Mouse (Mus musculus) forebrain, embryonic 15.5 days (tissue): ENCODE measurements around the gene Syce3. TPM values are rescaled to one million over a fixed set of nuclear protein-coding genes. Genes with fewer than 3 reads are reported as not detected.
"Not testable (repeated sequence)": the region's sequence is repeated elsewhere in the genome, so short reads cannot be mapped to it uniquely, and the experiment has no call there.

ENCODE experiments used
- ATAC-seq: fragments of 200-750 bp; cut with Nextera tagmentation; replicated peaks from 2 replicates; pipeline ENCODE4 v1.8.0; 2017; ENCODE audit warnings: mild to moderate bottlenecking, moderate TSS enrichment, moderate library complexity
- H3K27ac ChIP-seq: fragments of 300-500 bp; sonication (generic); replicated peaks from 2 replicates; pipeline ENCODE4 v1.5.1; 2015; ENCODE audit warnings: mild to moderate bottlenecking, inconsistent platforms
- H3K27me3 ChIP-seq: fragments of 300-500 bp; sonication (generic); 2 replicates; pipeline ENCODE4 v1.6.1; 2015; ENCODE audit warnings: inconsistent platforms
- H3K36me3 ChIP-seq: fragments of 300-500 bp; sonication (generic); 2 replicates; pipeline ENCODE4 v1.6.1; 2015; ENCODE audit warnings: mild to moderate bottlenecking, inconsistent platforms
- H3K4me1 ChIP-seq: fragments of 300-500 bp; sonication (generic); 2 replicates; pipeline ENCODE4 v1.6.1; 2015; ENCODE audit warnings: inconsistent platforms
- H3K4me2 ChIP-seq: fragments of 300-500 bp; sonication (generic); replicated peaks from 2 replicates; pipeline ENCODE4 v1.6.1; 2015; ENCODE audit warnings: mild to moderate bottlenecking, inconsistent platforms
- H3K4me3 ChIP-seq: fragments of 300-500 bp; sonication (generic); 2 replicates; pipeline ENCODE4 v1.5.1; 2015; ENCODE audit warnings: mild to moderate bottlenecking, inconsistent platforms
- H3K9ac ChIP-seq: fragments of 300-500 bp; sonication (generic); replicated peaks from 2 replicates; pipeline ENCODE4 v1.6.1; 2015; ENCODE audit warnings: mild to moderate bottlenecking, inconsistent platforms
- H3K9me3 ChIP-seq: fragments of 300-500 bp; sonication (generic); 2 replicates; pipeline ENCODE4 v1.6.1; 2016; ENCODE audit warnings: inconsistent platforms
- WGBS: fragments of 180-500 bp; shearing (Covaris S2); methylation state at CpG from one replicate; pipeline ENCODE4 v1.1.7; 2015; ENCODE audit warnings: mixed read lengths; 5-methylcytosine and 5-hydroxymethylcytosine counted together
- polyA plus RNA-seq: library from polyadenylated mRNA; unstranded; fragments of >200 nt; fragmentation: Nextera tagmentation; extraction: Ambion mirVana; gene quantifications from 2 replicates; pipeline ENCODE4 v1.2.1, GENCODE M21; 2015

Gene Syce3
- polyA plus RNA-seq, 1 experiment from 2014 or later = not detected

DNA sequence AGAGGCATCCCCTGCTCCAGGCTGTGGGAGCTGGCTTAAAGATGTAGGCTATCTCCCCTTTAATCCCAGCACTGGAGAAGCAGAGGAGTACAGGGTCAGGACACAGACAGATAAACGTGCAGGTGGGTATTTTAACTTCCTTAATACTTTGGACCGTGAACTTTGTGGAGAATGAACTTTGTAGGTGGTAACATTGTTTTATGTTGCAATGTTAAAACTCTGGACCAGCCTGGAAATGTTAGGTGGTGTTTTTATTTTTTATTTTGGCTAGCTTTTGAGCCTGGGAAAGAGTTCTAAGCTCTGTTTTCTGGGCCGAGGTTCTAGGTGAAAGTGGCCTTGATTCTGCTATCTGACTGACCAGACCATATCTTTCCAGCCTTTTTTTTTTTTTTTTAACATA is 21.0 kb upstream of the Syce3 start:
- no peak for ATAC-seq
- Histone ChIP-seq H3K36me3 (peaks cover 11% of the 10 kb centered on the region; the same call in 1 of the 2 replicates), H3K9ac (no peak overlapping the region), H3K4me1 (peaks cover 22% of the 10 kb centered on the region), H3K4me3 (no peak overlapping the region), H3K4me2 (no peak overlapping the region), H3K27ac (no peak overlapping the region), H3K9me3 (no peaks in the 10 kb centered on the region), H3K27me3 (no peaks in the 10 kb centered on the region)
- 91% methylated on average over 3 of the region's 3 CpGs for WGBS

DNA sequence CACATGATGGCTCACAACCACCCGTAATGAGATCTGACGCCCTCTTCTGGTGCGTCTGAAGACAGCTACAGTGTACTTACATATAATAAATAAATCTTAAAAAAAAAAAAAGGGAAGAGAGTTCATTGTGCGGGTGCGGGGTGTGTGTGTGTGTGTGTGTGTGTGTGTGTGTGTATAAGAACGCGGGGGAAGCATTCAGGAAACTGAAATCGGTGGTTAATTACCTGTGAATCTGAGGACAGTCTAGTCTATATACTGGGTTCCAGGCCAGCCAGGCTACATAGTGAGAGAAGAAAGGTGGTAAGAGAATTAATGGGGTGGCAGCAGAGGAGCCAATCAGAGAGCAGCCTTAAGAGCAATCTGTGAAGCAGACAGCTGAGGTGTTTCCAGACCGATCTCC is 20.5 kb upstream of the Syce3 start:
- H3K9me3 ChIP-seq = not testable (repeated sequence)
- peaks cover 16% of the 10 kb centered on the region; the same call in 1 of the 2 replicates for H3K36me3 ChIP-seq

DNA sequence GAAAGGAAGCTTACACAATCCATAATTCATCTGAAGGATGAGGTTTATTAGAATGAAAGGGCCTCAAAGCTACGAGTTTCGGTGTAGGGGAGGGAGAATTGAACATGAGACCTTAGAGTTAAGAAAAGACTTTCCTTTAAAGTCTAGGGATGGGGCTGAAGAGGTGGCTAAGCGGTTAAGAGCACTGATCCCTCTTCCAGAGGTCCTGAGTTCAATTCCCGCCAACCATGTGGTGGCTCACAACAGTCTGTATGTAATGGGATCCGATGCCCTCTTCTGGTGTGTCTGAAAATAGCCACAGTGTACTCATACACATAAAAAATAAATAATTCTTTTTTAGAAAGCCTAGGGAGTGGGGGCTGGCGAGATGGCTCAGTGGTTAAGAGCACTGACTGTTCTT is 20.0 kb upstream of the Syce3 start:
- Histone ChIP-seq H3K36me3 (peaks cover 17% of the 10 kb centered on the region; the same call in 1 of the 2 replicates), H3K9me3 (no peaks in the 10 kb centered on the region), H3K27ac (peak overlapping the region; percentile 97), H3K4me3 (peak overlapping the region; percentile 81), H3K4me2 (peak overlapping the region; percentile 79), H3K9ac (peak overlapping the region; percentile 79), H3K27me3 (no peaks in the 10 kb centered on the region), H3K4me1 (peaks cover 22% of the 10 kb centered on the region)
- 48% methylated on average over 6 of the region's 6 CpGs for WGBS
- no peak for ATAC-seq

More for the DNA sequence above, 20.5 kb upstream of the Syce3 start:
- Histone ChIP-seq H3K4me2 (peak overlapping the region; percentile 79), H3K4me1 (peaks cover 22% of the 10 kb centered on the region)
- H3K4me3 ChIP-seq, H3K9ac ChIP-seq, H3K27ac ChIP-seq, H3K27me3 ChIP-seq, ATAC-seq: not testable (repeated sequence)
- 87% methylated on average over 9 of the region's 9 CpGs for WGBS

DNA sequence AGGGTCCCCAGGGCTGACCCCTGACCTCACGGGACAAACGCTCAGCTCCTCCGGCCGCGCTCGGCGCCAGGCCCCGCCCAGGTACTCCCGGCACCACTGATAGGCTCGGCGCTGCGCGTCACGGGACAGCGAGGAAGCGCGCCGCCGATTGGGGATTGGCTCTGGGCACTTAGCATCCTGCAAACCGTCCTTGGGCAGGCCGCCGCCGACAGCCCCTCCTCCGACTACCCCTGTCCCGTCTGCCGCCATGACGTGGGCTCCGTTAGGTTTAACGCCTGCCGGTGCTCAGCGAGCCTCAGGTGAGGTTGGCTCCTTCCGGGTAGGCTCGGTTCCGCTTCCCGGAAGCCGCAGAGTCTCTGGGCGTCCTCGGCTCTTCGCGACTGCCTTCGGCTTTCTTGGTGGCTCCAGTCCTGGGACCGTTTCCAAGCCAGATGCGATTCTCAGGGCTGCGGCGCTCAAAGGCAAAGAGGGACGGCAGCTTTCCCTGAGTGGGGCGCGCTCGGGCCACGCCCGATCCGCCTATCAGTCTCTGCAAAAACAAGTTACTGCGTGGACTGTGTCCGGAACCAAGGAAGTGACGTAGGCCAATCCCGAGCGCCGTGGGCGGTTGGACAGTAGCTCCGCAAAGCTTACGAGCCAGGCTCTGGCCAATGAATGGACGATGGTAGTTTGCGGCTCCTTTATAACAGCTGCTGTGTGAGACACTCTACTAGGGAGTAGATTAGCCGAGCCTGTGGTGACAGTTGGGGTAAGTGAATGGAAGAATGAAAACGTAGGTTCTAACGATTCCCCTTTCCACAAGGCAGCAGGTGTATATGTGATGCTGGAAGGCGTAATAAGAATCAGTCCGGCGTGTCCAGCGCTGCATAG is 19.3 kb upstream of the Syce3 start, which contains the start of the genes C730034F03Rik, Gm44502 and Chkb:
TSS of gene C730034F03Rik (plus strand) at position 238 of the 870 bp plus-strand sequence.
TSS of gene Gm44502 (minus strand) at position 345 of the 870 bp plus-strand sequence.
TSS of gene Chkb (minus strand) at position 557 of the 870 bp plus-strand sequence.
- H3K9me3 ChIP-seq = no peaks in the 10 kb centered on the region
- no peaks in the 10 kb centered on the region for H3K27me3 ChIP-seq
- H3K27ac ChIP-seq = peak within 1 kb of the TSS; percentile 97
- H3K4me2 ChIP-seq = peak within 1 kb of the TSS; percentile 79
- peak; percentile 95 for ATAC-seq
- H3K4me3 ChIP-seq = peak within 1 kb of the TSS; percentile 81
- peaks cover 17% of the 10 kb centered on the region; the same call in 1 of the 2 replicates for H3K36me3 ChIP-seq
- under 1% methylated on average over 70 of the region's 70 CpGs for WGBS
- H3K4me1 ChIP-seq = peaks cover 22% of the 10 kb centered on the region
- peak within 1 kb of the TSS; percentile 79 for H3K9ac ChIP-seq

DNA sequence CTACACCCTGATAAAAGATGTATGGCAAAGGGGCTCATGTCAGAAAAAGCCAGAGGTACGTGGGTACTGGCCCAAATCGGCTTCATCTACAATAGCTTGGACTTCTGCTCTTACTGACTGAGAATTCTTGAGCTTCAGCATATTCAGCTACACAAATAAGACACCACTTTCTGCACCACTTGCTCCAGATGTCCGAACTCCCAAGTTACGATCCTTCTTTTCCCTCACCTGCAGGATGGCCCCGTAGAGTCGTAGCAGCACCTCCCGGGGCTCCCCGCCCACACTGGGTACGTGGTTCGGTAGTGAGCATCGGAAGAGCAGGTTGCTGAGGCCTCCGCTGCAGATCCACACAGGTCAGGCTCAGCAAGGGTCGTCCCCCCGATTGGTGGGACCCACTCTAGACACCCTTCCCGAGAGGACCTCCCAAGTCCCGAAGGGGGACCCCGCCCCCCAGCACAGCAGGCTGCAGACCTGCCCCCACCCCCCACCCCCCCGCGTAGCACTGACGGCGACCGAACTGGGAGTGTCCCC is 18.6 kb upstream of the Syce3 start:
- 3% methylated on average over 22 of the region's 22 CpGs for WGBS
- Histone ChIP-seq H3K4me1 (peaks cover 22% of the 10 kb centered on the region), H3K4me3 (peak overlapping the region; percentile 81), H3K36me3 (peaks cover 21% of the 10 kb centered on the region; the same call in 1 of the 2 replicates), H3K9ac (peak overlapping the region; percentile 79), H3K27ac (peak overlapping the region; percentile 97), H3K27me3 (no peaks in the 10 kb centered on the region), H3K9me3 (no peaks in the 10 kb centered on the region), H3K4me2 (peak overlapping the region; percentile 79)
- ATAC-seq = peak; percentile 63

DNA sequence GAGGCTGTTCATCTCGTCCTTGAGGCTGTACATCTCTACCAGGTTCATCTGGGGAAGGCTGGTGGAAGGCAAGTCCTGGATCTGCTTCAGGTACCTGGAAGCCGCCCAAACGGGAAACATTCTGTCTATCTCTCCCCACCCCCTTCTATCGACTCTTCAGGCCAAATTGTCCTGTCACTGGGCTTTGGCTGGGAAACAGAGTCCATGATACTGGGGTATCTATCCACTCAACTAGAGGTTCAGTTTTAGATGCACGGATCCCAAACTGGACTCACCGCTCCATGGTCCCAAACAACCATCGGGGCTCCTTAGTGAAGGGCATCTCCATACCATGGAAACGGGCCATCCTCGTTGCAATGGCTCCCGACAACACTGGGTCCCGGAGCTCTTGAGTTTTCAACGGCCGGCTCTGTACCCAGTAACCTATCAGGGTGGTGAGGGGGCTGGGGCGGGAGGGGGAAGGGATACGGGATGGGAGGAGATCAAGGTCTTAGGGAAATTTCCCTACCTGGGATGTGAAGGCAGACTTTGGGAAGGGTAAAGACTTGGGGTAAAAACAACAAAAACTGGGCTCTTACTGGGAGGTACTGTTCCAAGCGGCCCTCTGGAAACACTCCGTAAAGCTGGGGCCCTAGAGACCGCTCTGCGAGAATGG is 18.0 kb upstream of the Syce3 start:
- peaks cover 22% of the 10 kb centered on the region for H3K4me1 ChIP-seq
- peak overlapping the region; percentile 79; the same call in 1 of the 2 replicates for H3K9ac ChIP-seq
- H3K27ac ChIP-seq = 0 out of 2 replicates have a peak overlapping the region, but pooled peaks have one; percentile 97
- peaks cover 21% of the 10 kb centered on the region; the same call in 1 of the 2 replicates for H3K36me3 ChIP-seq
- peak overlapping the region; percentile 79 for H3K4me2 ChIP-seq
- no peaks in the 10 kb centered on the region for H3K27me3 ChIP-seq
- no peaks in the 10 kb centered on the region for H3K9me3 ChIP-seq
- ATAC-seq = no peak
- 80% methylated on average over 19 of the region's 19 CpGs for WGBS
- peak overlapping the region; percentile 81 for H3K4me3 ChIP-seq

DNA sequence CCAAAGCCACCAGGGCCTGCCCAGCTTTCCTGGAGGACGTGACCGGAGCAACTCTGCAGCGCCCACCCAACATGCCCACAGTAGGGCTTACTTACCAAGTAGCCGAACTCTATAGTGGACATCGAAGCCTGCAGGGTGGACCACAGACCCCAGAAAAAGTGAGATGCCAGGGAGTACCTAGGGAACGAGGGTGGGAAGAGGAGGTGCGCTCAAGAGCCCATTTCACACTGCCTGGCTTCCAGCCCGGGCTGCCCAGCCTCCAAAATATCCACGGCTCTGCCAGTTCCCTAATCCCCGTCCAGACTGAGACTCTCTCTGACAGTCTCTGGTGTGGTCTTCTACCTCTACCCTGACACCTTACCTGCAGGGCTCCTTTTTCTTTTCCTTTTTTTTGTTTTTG is 16.4 kb upstream of the Syce3 start:
- H3K4me3 ChIP-seq = no peak overlapping the region
- no peak for ATAC-seq
- peaks cover 21% of the 10 kb centered on the region; the same call in 1 of the 2 replicates for H3K36me3 ChIP-seq

DNA sequence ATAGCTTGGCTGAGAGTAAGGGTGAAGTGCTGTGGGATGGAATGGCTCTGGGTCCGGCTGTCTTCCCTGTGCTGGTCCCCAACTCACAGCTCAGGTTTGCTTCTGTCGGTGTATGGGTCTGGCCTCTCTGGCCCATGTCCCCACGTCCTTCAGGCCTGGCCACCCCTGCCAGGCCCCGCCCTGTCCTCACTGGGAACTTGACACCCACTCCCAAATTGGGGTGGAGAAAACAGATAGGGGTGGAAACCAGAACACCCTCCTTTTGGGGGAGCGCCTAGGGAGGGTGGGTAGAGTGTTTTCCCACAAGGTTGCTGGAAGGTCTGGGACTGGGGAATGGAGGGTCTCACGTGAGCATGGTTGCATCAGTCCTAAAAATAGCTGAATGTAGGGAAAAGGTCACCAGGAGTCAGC is 15.4 kb upstream of the Syce3 start, which contains the start of gene Cpt1b:
TSS of gene Cpt1b (minus strand) at position 153 of the 411 bp plus-strand sequence.
- Histone ChIP-seq H3K4me3 (no peak within 1 kb of the TSS), H3K4me2 (no peak within 1 kb of the TSS), H3K27me3 (no peaks in the 10 kb centered on the region), H3K9me3 (no peaks in the 10 kb centered on the region), H3K36me3 (peaks cover 21% of the 10 kb centered on the region; the same call in 1 of the 2 replicates), H3K27ac (no peak within 1 kb of the TSS), H3K4me1 (peaks cover 18% of the 10 kb centered on the region), H3K9ac (no peak within 1 kb of the TSS)
- WGBS = 38% methylated on average over 6 of the region's 6 CpGs
- ATAC-seq = no peak

More for the DNA sequence above, 16.4 kb upstream of the Syce3 start:
- Histone ChIP-seq H3K27me3 (no peaks in the 10 kb centered on the region), H3K4me2 (no peak overlapping the region), H3K9me3 (no peaks in the 10 kb centered on the region), H3K27ac (no peak overlapping the region), H3K4me1 (peaks cover 22% of the 10 kb centered on the region), H3K9ac (no peak overlapping the region)
- 84% methylated on average over 10 of the region's 10 CpGs for WGBS

DNA sequence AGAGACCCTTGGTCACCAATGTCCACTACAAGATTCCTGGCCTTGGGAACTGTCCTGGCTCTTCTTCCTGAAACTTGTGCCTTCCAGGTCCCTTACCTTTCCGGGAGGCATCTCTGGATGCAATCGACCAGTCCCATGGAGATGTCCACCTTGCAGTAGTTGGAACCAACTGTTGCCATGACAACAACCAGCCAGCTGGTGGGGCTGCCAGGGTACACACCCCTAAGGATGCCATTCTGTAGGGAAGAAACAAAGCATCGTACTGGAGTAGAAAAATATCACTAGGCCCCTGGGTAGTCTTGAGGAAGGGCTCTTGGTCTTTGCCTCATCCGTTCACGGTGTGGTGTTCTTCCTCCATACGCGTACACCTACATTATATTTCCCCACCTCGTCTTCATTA is 14.3 kb upstream of the Syce3 start:
- Histone ChIP-seq H3K4me1 (peaks cover 12% of the 10 kb centered on the region), H3K27me3 (no peaks in the 10 kb centered on the region), H3K9me3 (no peaks in the 10 kb centered on the region), H3K27ac (no peak overlapping the region), H3K4me2 (no peak overlapping the region), H3K36me3 (peaks cover 28% of the 10 kb centered on the region; the same call in 1 of the 2 replicates), H3K9ac (no peak overlapping the region), H3K4me3 (no peak overlapping the region)
- WGBS = 82% methylated on average over 8 of the region's 8 CpGs
- no peak for ATAC-seq

DNA sequence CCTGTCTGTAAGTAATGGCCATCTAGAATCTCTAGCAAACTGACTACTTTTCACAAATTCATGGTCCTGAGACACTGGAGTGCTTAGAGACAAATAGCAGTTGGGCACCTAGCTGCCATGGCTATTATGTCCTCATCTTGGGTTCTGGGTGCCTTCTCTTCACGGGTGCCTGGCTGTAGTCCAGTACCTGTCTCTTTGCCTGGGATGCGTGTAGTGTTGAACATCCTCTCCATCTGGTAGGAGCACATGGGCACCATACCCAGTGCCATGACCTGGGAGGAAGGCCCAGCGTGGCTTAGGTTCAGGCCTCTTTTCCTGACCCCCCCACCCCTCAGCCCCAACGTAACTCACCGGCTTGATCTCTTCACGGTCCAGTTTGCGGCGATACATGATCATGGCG is 11.6 kb upstream of the Syce3 start:
- peaks cover 34% of the 10 kb centered on the region; the same call in 1 of the 2 replicates for H3K36me3 ChIP-seq
- H3K4me2 ChIP-seq = no peak overlapping the region
- WGBS = 94% methylated on average over 9 of the region's 9 CpGs
- no peak for ATAC-seq
- H3K27ac ChIP-seq = no peak overlapping the region
- H3K4me1 ChIP-seq = no peaks in the 10 kb centered on the region
- H3K9ac ChIP-seq = no peak overlapping the region
- H3K9me3 ChIP-seq = no peaks in the 10 kb centered on the region
- H3K4me3 ChIP-seq = no peak overlapping the region
- no peaks in the 10 kb centered on the region for H3K27me3 ChIP-seq

DNA sequence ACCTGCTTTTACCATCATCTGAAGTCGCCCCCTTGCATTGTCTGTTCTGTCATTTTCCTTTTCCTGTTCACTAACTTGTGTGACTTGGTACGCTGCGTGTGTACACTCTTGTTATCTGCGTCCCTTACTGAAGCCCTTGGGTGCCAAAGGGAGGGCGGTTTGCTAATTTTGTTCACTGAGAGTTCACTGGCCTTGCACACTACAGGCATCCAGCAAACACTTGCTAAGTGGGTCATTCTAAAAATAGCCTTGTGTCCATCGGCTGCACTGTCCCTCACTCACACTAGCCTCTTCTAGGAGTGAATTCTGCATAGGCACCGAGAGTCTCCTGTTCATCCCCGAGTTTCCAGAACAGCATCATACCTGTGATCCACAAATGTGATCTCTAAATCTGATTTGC is 5.0 kb upstream of the Syce3 start:
- Histone ChIP-seq H3K4me3 (no peak overlapping the region), H3K9ac (no peak overlapping the region), H3K36me3 (peaks cover 16% of the 10 kb centered on the region; the same call in 1 of the 2 replicates), H3K9me3 (no peaks in the 10 kb centered on the region), H3K4me1 (no peaks in the 10 kb centered on the region), H3K4me2 (no peak overlapping the region), H3K27me3 (no peaks in the 10 kb centered on the region), H3K27ac (no peak overlapping the region)
- no peak for ATAC-seq
- WGBS = 91% methylated on average over 8 of the region's 8 CpGs
